Mouse (Mus musculus): ENCODE data around the gene Ggta1.
"Not testable (repeated sequence)": the region's sequence is repeated elsewhere in the genome, so short reads cannot be mapped to it uniquely, and the experiment has no call there.

Ggta1 gene

GRCm38 (mm10) chr2:35461131-35461947 lies 1.7 kb downstream of the Ggta1 start:
- DNase-seq (ENCODE audit: inconsistent age in 2 of 2, low spot score in 1 of 2): no peak

- no peak for DNase-seq (ENCODE audit: inconsistent age in 2 of 2, low spot score in 1 of 2)
Observed at GRCm38 (mm10) chr2:35460378-35460880, 2.6 kb downstream of the Ggta1 start.

GRCm38 (mm10) chr2:35459316-35459715 lies 3.7 kb downstream of the Ggta1 start:
- DNase-seq (ENCODE audit: inconsistent age in 2 of 2, low spot score in 1 of 2): no peak

GRCm38 (mm10) chr2:35458421-35458820 lies 4.6 kb downstream of the Ggta1 start:
- DNase-seq (ENCODE audit: inconsistent age in 2 of 2, low spot score in 1 of 2): no peak

- no peak for DNase-seq (ENCODE audit: inconsistent age in 2 of 2, low spot score in 1 of 2)
Observed at GRCm38 (mm10) chr2:35453736-35454135, 9.3 kb downstream of the Ggta1 start.

- not testable (repeated sequence) for DNase-seq (ENCODE audit: inconsistent age in 2 of 2, low spot score in 1 of 2)
Observed at GRCm38 (mm10) chr2:35452695-35453094, 10.3 kb downstream of the Ggta1 start.

GRCm38 (mm10) chr2:35451484-35452050 lies 11.5 kb downstream of the Ggta1 start:
- DNase-seq (ENCODE audit: inconsistent age in 2 of 2, low spot score in 1 of 2): peak in 1 of 2 experiments; percentile 28

- no peak for DNase-seq (ENCODE audit: inconsistent age in 2 of 2, low spot score in 1 of 2)
Observed at GRCm38 (mm10) chr2:35450856-35451255, 12.2 kb downstream of the Ggta1 start.

GRCm38 (mm10) chr2:35449687-35450622 lies 13.1 kb downstream of the Ggta1 start:
- peak in 1 of 2 experiments; percentile 25 for DNase-seq (ENCODE audit: inconsistent age in 2 of 2, low spot score in 1 of 2)

- no peak for DNase-seq (ENCODE audit: inconsistent age in 2 of 2, low spot score in 1 of 2)
Observed at GRCm38 (mm10) chr2:35448914-35449670, 13.9 kb downstream of the Ggta1 start.

GRCm38 (mm10) chr2:35448215-35448913 lies 14.7 kb downstream of the Ggta1 start:
- DNase-seq (ENCODE audit: inconsistent age in 2 of 2, low spot score in 1 of 2): no peak

GRCm38 (mm10) chr2:35447453-35447852 lies 15.6 kb downstream of the Ggta1 start:
- DNase-seq (ENCODE audit: inconsistent age in 2 of 2, low spot score in 1 of 2): no peak

GRCm38 (mm10) chr2:35446798-35447197 lies 16.2 kb downstream of the Ggta1 start:
- DNase-seq (ENCODE audit: inconsistent age in 2 of 2, low spot score in 1 of 2): peak in 1 of 2 experiments; percentile 56

- no peak for DNase-seq (ENCODE audit: inconsistent age in 2 of 2, low spot score in 1 of 2)
Observed at GRCm38 (mm10) chr2:35446300-35446699, 16.7 kb downstream of the Ggta1 start.

GRCm38 (mm10) chr2:35445610-35446009 lies 17.4 kb downstream of the Ggta1 start:
- DNase-seq (ENCODE audit: inconsistent age in 2 of 2, low spot score in 1 of 2): peak in 1 of 2 experiments; percentile 59

GRCm38 (mm10) chr2:35444764-35445262 lies 18.2 kb downstream of the Ggta1 start:
- peak in 1 of 2 experiments; percentile 71 for DNase-seq (ENCODE audit: inconsistent age in 2 of 2, low spot score in 1 of 2)

- peak in 1 of 2 experiments; percentile 50 for DNase-seq (ENCODE audit: inconsistent age in 2 of 2, low spot score in 1 of 2)
Observed at GRCm38 (mm10) chr2:35443981-35444763, 18.9 kb downstream of the Ggta1 start.

- DNase-seq (ENCODE audit: inconsistent age in 2 of 2, low spot score in 1 of 2): peak in 1 of 2 experiments; percentile 64
Observed at GRCm38 (mm10) chr2:35443325-35443724, 19.7 kb downstream of the Ggta1 start.

GRCm38 (mm10) chr2:35442079-35442478 lies 21.0 kb downstream of the Ggta1 start:
- peak in 1 of 2 experiments; percentile 62 for DNase-seq (ENCODE audit: inconsistent age in 2 of 2, low spot score in 1 of 2)

Measured in adrenal gland, adult (tissue).